Mouse (Mus musculus) MEL-GATA-1-ER (cell line): Measurements from ENCODE around the gene Pawr.

ENCODE experiments used
- DNase-seq: peaks from one replicate; pipeline ENCODE4 v3.0.0-alpha.2; 2012; ENCODE audit warnings: low read depth; ENCODE audit errors: extremely low read depth

Gene Pawr

GRCm38 (mm10) chr10:108354726-108355391 lies 22.9 kb downstream of the Pawr start:
- DNase-seq = no peak

GRCm38 (mm10) chr10:108355392-108355775 lies 23.5 kb downstream of the Pawr start:
- DNase-seq = no peak

- no peak for DNase-seq
Measured at GRCm38 (mm10) chr10:108356601-108357187, 24.8 kb downstream of the Pawr start.

GRCm38 (mm10) chr10:108359974-108360373 lies 28.1 kb downstream of the Pawr start:
- peak; percentile 59 for DNase-seq

GRCm38 (mm10) chr10:108360801-108361200 lies 28.9 kb downstream of the Pawr start:
- DNase-seq = peak; percentile 85

GRCm38 (mm10) chr10:108361419-108362155 lies 29.7 kb downstream of the Pawr start:
- peak; percentile 10 for DNase-seq

GRCm38 (mm10) chr10:108363932-108364331 lies 32.0 kb downstream of the Pawr start:
- DNase-seq = no peak

GRCm38 (mm10) chr10:108364946-108365719 lies 33.2 kb downstream of the Pawr start:
- no peak for DNase-seq

- DNase-seq = no peak
Measured at GRCm38 (mm10) chr10:108366251-108366650, 34.3 kb downstream of the Pawr start.

GRCm38 (mm10) chr10:108368358-108368757 lies 36.4 kb downstream of the Pawr start:
- DNase-seq = no peak

GRCm38 (mm10) chr10:108372258-108372657 lies 40.3 kb downstream of the Pawr start:
- no peak for DNase-seq

GRCm38 (mm10) chr10:108372858-108373257 lies 40.9 kb downstream of the Pawr start:
- no peak for DNase-seq

GRCm38 (mm10) chr10:108375796-108376195 lies 43.9 kb downstream of the Pawr start:
- DNase-seq = no peak

GRCm38 (mm10) chr10:108376366-108376765 lies 44.4 kb downstream of the Pawr start:
- no peak for DNase-seq

- DNase-seq = no peak
Measured at GRCm38 (mm10) chr10:108377369-108377768, 45.4 kb downstream of the Pawr start.

GRCm38 (mm10) chr10:108378062-108378461 lies 46.1 kb downstream of the Pawr start:
- no peak for DNase-seq

GRCm38 (mm10) chr10:108378479-108378878 lies 46.6 kb downstream of the Pawr start:
- no peak for DNase-seq

GRCm38 (mm10) chr10:108380715-108381114 lies 48.8 kb downstream of the Pawr start:
- no peak for DNase-seq

GRCm38 (mm10) chr10:108384153-108384769 lies 52.3 kb downstream of the Pawr start:
- no peak for DNase-seq

GRCm38 (mm10) chr10:108385480-108385955 lies 53.6 kb downstream of the Pawr start:
- DNase-seq = no peak

- DNase-seq = no peak
Measured at GRCm38 (mm10) chr10:108388410-108388915, 56.5 kb downstream of the Pawr start.
